Mouse (Mus musculus) retina, postnatal 1 day (tissue): ENCODE results near the gene Ubl5.
"Not testable (repeated sequence)": the region's sequence is repeated elsewhere in the genome, so short reads cannot be mapped to it uniquely, and the experiment has no call there.

Experiments
- DNase-seq: peaks from one replicate; pipeline ENCODE4 v3.0.0-alpha.2; 2012

Ubl5 gene

GRCm38 (mm10) chr9:20662325-20662724 lies 19.6 kb downstream of the Ubl5 start:
- DNase-seq: peak; percentile 77

- DNase-seq: no peak
Observed at GRCm38 (mm10) chr9:20662874-20663273, 20.2 kb downstream of the Ubl5 start.

- DNase-seq: no peak
Observed at GRCm38 (mm10) chr9:20663956-20664355, 21.3 kb downstream of the Ubl5 start.

GRCm38 (mm10) chr9:20664366-20664765 lies 21.7 kb downstream of the Ubl5 start:
- DNase-seq: no peak

- DNase-seq: no peak
Observed at GRCm38 (mm10) chr9:20664982-20665637, 22.4 kb downstream of the Ubl5 start.

- DNase-seq: peak; percentile 73
Observed at GRCm38 (mm10) chr9:20665925-20666324, 23.2 kb downstream of the Ubl5 start.

- DNase-seq: peak; percentile 24
Observed at GRCm38 (mm10) chr9:20666510-20667034, 23.9 kb downstream of the Ubl5 start.

- DNase-seq: no peak
Observed at GRCm38 (mm10) chr9:20668065-20668464, 25.4 kb downstream of the Ubl5 start.

GRCm38 (mm10) chr9:20672047-20672446 lies 29.4 kb downstream of the Ubl5 start:
- DNase-seq: peak; percentile 18

GRCm38 (mm10) chr9:20677892-20678291 lies 35.2 kb downstream of the Ubl5 start:
- DNase-seq: no peak

GRCm38 (mm10) chr9:20680378-20680958 lies 37.8 kb downstream of the Ubl5 start:
- peak; percentile 88 for DNase-seq

GRCm38 (mm10) chr9:20681546-20682388 lies 39.1 kb downstream of the Ubl5 start:
- peak; percentile 79 for DNase-seq

- no peak for DNase-seq
Observed at GRCm38 (mm10) chr9:20682389-20682722, 39.7 kb downstream of the Ubl5 start.

- DNase-seq: no peak
Observed at GRCm38 (mm10) chr9:20685081-20685861, 42.6 kb downstream of the Ubl5 start.

GRCm38 (mm10) chr9:20689403-20689802 lies 46.7 kb downstream of the Ubl5 start:
- peak; percentile 18 for DNase-seq

- DNase-seq: peak; percentile 39
Observed at GRCm38 (mm10) chr9:20689913-20690312, 47.2 kb downstream of the Ubl5 start.

- DNase-seq: not testable (repeated sequence)
Observed at GRCm38 (mm10) chr9:20690449-20690848, 47.8 kb downstream of the Ubl5 start.

GRCm38 (mm10) chr9:20692863-20693262 lies 50.2 kb downstream of the Ubl5 start:
- DNase-seq: no peak

GRCm38 (mm10) chr9:20694721-20695235 lies 52.1 kb downstream of the Ubl5 start:
- peak; percentile 39 for DNase-seq

- DNase-seq: no peak
Observed at GRCm38 (mm10) chr9:20696107-20696712, 53.5 kb downstream of the Ubl5 start.
